Mouse (Mus musculus): ENCODE measurements around the gene Kank2. TPM values are rescaled to one million over a fixed set of nuclear protein-coding genes. Genes with fewer than 3 reads are reported as not detected.

The Kank2 gene
- total and polyA plus RNA-seq, 3 experiments = 7.6 to 16.3 TPM; not detected in 1

GRCm38 (mm10) chr9:21760155-21761088, 38.1 kb downstream of the Kank2 start, which contains the start of gene Spc24 (continued):
- TF ChIP-seq KAT2A (conservative IDR thresholded peaks at IDR 0.05; ENCODE audit: low read depth, low read length) = no peak; the same call in 1 of the 2 replicates
- peak in 2 of 3 experiments; percentile 89 to 98; a peak in 4 of 6 replicates for TF ChIP-seq CTCF (IDR thresholded peaks at IDR 0.05 in 2 of 3, conservative IDR thresholded peaks at IDR 0.05 in 1 of 3; ENCODE audit: control insufficient read depth in 1 of 3, insufficient read depth in 1 of 3, low read depth in 2 of 3, low read length in 3 of 3, poor library complexity in 1 of 3, severe bottlenecking in 1 of 3)
- peak; percentile 88 for TF ChIP-seq MAZ (IDR thresholded peaks at IDR 0.05; ENCODE audit: low read depth, low read length)
- TF ChIP-seq TCF12 (IDR thresholded peaks at IDR 0.05; ENCODE audit: low read depth, low read length) = peak; percentile 83
- peak; percentile 99 for TF ChIP-seq NELFE (IDR thresholded peaks at IDR 0.05; ENCODE audit: low read depth, low read length)
- TF ChIP-seq USF1 (IDR thresholded peaks at IDR 0.05; ENCODE audit: low read depth, low read length) = peak; percentile 86
- TF ChIP-seq MAFK (IDR thresholded peaks at IDR 0.05; ENCODE audit: borderline replicate concordance, low read depth, low read length) = no peak
- TF ChIP-seq TBP (IDR thresholded peaks at IDR 0.05; ENCODE audit: low read depth, low read length) = peak; percentile 93
- no peak; the same call in none of the 2 replicates for TF ChIP-seq RCOR1 (IDR thresholded peaks at IDR 0.05; ENCODE audit: low read depth, low read length)
- TF ChIP-seq CHD2 (IDR thresholded peaks at IDR 0.05; ENCODE audit: low read length) = peak; percentile 87
- peak; percentile 85 for TF ChIP-seq SIN3A (IDR thresholded peaks at IDR 0.05; ENCODE audit: low read length)
- TF ChIP-seq CHD1 (IDR thresholded peaks at IDR 0.05; ENCODE audit: low read depth, low read length) = no peak; the same call in 1 of the 2 replicates
- peak; percentile 88 for TF ChIP-seq RAD21 (IDR thresholded peaks at IDR 0.05; ENCODE audit: low read depth, low read length)
- peak; percentile 83 for TF ChIP-seq ZC3H11A (IDR thresholded peaks at IDR 0.05; ENCODE audit: low read depth, low read length)
- peak; percentile 86; the same call in 1 of the 2 replicates for TF ChIP-seq JUND (IDR thresholded peaks at IDR 0.05; ENCODE audit: low read depth, low read length)

GRCm38 (mm10) chr9:21759718-21760117, 38.8 kb downstream of the Kank2 start:
- Histone ChIP-seq H3K36me3 (ENCODE audit: control insufficient read depth in 1 of 2, insufficient read depth in 2 of 2, low read length in 2 of 2) (peaks cover 0 to 24% of the 10 kb centered on the region in 2 experiments; a peak in 3 of 4 replicates), H3K4me3 (ENCODE audit: control insufficient read depth in 1 of 2, insufficient read depth in 1 of 2, low read depth in 2 of 2, low read length in 2 of 2) (peak overlapping the region; percentile 71 to 78), H3K9ac (ENCODE audit: control insufficient read depth, low read depth, low read length, poor library complexity, severe bottlenecking) (peak overlapping the region; percentile 79), H3K4me1 (ENCODE audit: control insufficient read depth in 1 of 2, insufficient read depth in 2 of 2, low read length in 2 of 2) (peaks cover 9 to 31% of the 10 kb centered on the region in 2 experiments), H3K27me3 (ENCODE audit: control insufficient read depth in 1 of 2, insufficient read depth in 2 of 2, low read length in 2 of 2) (no peaks in the 10 kb centered on the region), H3K79me2 (ENCODE audit: control insufficient read depth, insufficient read depth, low read length, poor library complexity) (peaks cover 25% of the 10 kb centered on the region), H3K9me3 (replicated peaks; ENCODE audit: insufficient read depth, low read length) (no peaks in the 10 kb centered on the region), H3K27ac (ENCODE audit: control insufficient read depth, low read depth, low read length) (peak overlapping the region; percentile 52)
- 0 out of 2 replicates have a peak, but pooled peaks have one; percentile 41 for TF ChIP-seq CHD1 (IDR thresholded peaks at IDR 0.05; ENCODE audit: low read depth, low read length)
- peak; percentile 10; the same call in 1 of the 2 replicates for TF ChIP-seq MAZ (IDR thresholded peaks at IDR 0.05; ENCODE audit: low read depth, low read length)
- TF ChIP-seq SMC3 (IDR thresholded peaks at IDR 0.05; ENCODE audit: low read depth, low read length) = no peak
- TF ChIP-seq ZC3H11A (IDR thresholded peaks at IDR 0.05; ENCODE audit: low read depth, low read length) = peak; percentile 23; the same call in 1 of the 2 replicates
- DNase-seq (ENCODE audit: low read depth, low spot score) = no peak

Data from MEL (cell line).